Mouse (Mus musculus) CD8-positive naive resting alpha-beta T cell, adult 2 months (primary cell): ENCODE data around the gene Evx2.

ENCODE experiments used
- DNase-seq, 2 experiments: peaks; one replicate each; pipeline ENCODE4 v3.0.0; 2022; ENCODE audit warnings: low read depth in 2 of 2, low spot score in 2 of 2

The Evx2 gene

GRCm38 (mm10) chr2:74695813-74696430 is 36.6 kb upstream of the Evx2 start:
- no peak for DNase-seq

DNA sequence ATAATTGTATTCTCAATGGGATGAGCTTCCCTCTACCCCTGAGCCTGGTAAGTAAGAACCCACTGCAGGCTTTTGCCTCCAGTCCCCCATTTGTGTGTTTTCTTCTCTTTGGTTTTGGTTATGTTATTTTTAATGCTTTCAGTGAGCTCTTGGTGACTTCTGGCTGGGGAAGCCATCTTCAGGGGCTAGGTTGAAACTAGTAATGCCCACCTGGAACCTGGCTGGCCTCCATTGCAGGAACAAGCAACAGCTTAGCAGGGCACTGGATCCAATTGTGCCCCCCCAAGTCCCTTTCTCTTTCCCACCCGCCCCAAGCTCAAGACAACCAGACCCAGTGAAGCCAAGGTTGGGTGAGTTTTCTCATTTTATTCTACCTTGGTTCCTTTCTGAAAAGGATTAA is 36.0 kb upstream of the Evx2 start:
- no peak for DNase-seq

DNA sequence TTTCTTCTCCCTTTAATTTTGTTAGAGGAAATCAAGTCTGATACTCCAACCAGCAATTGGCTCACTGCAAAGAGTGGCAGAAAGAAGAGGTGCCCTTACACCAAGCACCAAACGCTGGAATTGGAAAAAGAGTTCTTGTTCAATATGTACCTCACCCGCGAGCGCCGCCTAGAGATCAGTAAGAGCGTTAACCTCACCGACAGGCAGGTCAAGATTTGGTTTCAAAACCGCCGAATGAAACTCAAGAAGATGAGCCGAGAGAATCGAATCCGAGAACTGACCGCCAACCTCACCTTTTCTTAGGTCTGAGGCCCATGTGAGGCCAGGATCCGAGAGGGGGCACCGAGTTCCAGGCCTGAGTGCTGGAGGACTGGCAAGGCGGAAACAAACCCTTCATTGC is 34.7 kb upstream of the Evx2 start:
- DNase-seq = no peak

DNA sequence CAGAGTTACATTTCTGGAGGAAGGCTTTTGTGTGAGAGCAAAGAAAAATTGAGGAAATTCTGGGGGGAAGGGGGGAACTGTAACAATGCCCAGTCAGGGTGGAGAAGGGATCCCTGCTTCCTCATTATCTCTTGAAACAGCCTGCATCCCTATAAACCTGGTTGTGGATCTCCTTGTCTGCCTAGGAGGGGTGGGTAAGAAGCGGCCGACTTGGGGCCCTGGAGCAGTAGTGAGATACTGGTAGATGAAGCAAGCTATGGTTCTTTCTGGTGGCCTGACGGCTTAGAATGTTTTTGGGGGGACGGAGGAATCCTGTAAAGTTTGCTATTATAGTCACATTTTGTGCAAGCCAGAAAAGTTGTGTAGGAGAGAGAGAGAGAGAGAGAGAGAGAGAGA is 34.1 kb upstream of the Evx2 start:
- no peak for DNase-seq

DNA sequence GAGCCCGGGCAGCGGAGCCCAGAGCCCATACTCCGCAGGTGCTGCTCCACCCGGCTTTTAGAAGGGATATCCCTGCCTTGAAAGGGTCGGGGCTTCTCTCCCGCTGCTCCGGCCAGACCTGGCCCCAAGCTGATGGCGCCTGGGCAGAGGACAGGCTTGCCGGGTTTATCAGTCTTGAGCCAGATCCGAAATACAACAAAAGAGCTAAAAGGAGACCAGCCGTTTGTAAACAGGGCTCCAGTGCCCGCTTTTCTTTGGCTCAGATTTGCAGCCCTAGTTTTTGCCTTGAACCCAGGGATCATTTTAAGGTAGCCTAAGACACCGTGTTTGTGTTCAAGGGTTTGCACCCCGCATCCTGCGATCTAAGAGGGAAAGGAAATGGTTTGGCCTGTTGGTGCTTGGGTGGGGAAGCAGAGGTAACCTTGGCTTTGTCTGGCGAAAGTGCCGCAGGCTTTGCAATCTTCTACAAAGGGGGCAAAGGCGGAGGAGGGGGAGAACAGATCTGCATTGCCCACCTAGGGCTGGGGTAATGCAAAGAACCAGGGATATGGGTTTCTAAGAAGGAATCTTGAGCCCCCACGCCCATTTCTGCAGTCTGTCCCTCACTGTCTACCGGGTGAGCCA is 33.6 kb upstream of the Evx2 start:
- no peak for DNase-seq

DNA sequence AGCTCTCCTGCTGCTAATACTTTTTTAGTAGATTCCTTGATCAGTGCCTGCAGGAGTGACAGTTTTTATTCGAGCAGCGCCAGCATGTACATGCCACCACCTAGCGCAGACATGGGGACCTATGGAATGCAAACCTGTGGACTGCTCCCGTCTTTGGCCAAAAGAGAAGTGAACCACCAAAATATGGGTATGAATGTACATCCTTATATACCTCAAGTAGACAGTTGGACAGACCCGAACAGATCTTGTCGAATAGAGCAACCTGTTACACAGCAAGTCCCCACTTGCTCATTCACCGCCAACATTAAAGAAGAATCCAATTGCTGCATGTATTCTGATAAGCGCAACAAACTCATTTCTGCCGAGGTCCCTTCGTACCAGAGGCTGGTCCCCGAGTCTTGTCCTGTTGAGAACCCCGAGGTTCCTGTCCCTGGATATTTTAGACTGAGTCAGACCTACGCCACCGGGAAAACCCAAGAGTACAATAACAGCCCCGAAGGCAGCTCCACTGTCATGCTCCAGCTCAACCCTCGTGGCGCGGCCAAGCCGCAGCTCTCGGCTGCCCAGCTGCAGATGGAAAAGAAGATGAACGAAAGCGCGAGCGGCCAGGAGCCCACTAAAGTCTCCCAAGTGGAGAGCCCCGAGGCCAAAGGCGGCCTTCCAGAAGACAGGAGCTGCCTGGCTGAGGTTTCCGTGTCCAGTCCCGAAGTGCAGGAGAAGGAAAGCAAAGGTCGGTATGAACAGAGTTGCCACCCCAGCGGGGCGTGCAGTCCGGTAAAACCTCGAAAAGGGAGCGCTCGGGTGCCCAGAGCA is 32.8 kb upstream of the Evx2 start:
- DNase-seq = no peak

GRCm38 (mm10) chr2:74691022-74691951 is 31.9 kb upstream of the Evx2 start, which contains the start of gene Hoxd10:
Gene Hoxd10, plus strand, starts transcription at chr2:74691924.
- DNase-seq = no peak

- no peak for DNase-seq
Measured at GRCm38 (mm10) chr2:74690338-74690716, 31.0 kb upstream of the Evx2 start.

GRCm38 (mm10) chr2:74689574-74690337 is 30.4 kb upstream of the Evx2 start:
- no peak for DNase-seq

DNA sequence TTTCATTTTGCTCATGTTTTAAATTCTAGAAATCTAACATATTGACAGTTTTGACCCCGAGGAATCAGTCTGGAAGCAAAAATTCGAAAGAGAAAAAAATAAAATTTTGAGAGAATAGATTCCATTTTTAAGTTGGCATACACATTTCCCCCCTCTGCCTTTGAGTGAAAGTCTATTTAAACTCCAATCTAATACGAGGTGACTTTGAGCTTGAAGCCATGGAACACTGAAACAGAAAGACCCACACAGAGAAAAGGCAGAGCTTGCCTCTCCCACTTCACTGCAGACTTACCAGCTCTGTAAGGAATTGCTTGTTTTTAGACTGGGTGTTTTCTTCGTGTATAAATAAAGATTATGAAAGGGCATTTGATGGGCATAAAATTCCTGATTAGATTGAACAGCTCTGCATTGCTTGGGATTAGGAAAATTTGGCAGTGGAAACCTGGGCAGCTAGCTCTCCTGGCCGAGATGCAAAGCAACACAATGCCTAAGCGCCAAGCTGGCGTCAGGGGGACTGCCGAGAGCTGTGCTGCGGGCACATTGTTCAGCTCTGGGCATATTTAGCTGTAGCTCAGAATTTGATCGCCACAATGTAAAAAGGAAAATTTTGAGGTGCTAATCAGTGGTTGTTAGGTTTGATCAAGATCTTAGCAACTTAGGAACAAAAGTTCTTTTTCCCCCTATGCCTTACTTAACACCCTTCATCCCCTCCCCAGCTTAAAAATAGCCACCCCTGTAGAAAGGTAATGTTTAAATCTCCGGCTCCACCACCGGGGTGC is 29.6 kb upstream of the Evx2 start:
- no peak for DNase-seq

- DNase-seq = no peak
Measured at GRCm38 (mm10) chr2:74687698-74688555, 28.6 kb upstream of the Evx2 start.

DNA sequence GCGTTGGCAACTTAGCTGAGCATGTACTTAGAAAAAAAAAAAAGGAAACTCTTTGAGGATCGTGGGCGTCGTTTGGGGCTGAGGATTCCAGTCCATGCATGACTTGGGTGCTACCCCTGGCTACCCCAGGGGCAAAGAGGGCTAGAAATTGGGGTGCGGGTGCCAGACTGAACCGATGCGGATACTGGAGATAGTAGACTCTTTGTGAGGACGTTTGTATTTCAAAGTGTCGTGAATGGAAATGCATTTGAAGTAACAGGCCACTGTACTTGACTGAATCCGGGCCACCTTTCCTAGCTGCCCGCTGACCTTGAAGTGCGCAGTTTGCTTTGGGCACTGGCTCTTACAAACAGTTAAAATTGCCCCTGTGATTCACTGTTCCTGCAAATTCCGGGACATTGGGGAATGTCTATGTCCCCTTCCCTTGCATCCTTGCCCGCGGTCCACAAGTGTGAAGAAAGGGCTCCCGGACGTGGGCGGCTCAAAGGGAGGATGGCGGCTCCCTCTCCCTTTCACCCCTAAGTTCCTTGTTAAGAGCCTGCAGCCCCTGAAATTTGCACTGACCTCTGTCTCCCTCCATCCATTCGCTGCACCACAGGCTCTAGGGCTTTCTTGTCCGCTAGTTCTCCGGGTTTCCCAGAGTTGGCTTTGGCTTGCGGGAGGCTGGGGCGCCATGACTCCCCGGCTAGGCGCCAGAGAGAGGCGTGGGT is 27.8 kb upstream of the Evx2 start:
- DNase-seq = no peak

DNA sequence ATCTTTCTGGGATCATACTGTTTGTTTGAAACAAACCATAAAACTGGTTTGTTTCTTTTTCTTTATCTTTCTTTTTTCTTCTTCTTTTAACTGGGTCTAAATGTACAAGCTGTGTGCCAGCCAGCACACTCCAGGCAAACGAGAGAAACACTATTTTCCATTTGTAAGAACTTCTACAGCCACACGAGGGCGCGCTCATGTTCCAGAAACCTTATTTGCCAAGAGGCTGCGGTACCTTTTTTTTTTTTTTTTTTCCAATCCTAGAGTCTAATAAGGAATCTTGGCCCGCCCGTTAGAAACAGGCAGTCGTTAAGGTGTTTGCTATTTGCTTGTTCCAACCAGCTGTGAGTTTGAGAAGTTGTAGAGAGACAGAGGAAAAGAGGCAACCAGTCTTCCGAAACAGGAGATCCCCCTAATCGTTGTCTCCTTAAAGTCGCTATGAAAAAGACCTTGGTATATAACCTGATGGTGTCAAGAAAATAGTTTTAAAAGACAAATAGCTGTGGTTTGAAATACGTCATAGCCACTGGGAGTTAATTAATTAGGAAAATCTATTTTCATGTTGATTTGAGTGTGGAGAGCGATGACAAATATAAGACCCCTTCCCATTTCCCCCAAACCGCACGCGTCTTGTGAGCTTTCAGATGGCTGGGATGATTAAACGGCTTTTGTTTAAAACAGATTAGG is 27.1 kb upstream of the Evx2 start:
- no peak for DNase-seq

GRCm38 (mm10) chr2:74685059-74685603 is 25.8 kb upstream of the Evx2 start:
- no peak for DNase-seq

DNA sequence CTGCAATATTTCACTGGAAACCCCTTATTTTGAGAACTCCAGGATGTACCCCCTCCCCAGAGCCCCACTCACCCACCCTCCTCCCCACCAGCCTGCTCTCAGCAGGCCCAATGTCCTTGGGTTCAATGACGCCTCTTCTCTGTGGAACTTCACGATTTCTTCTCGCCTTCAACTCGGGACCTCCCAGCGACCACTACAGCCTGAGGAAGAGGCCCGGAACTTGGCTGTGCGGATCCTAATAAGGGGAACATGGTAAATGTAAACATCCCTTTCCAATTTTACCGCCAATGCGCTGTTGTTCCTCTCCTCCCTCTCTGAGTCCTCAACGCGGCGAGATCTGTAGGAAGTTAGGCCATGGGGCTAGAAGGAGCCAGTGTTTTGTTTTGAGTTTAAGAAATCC is 24.7 kb upstream of the Evx2 start:
- DNase-seq = no peak

- no peak for DNase-seq
Measured at GRCm38 (mm10) chr2:74683471-74683951, 24.2 kb upstream of the Evx2 start.

- DNase-seq = no peak
Measured at GRCm38 (mm10) chr2:74682796-74683195, 23.4 kb upstream of the Evx2 start.
